Mouse (Mus musculus) frontal cortex, adult 2 months (tissue): Measurements from ENCODE around the gene Chd5. TPM values are rescaled to one million over a fixed set of nuclear protein-coding genes. Genes with fewer than 3 reads are reported as not detected.

Source experiments
- DNase-seq, 2 experiments: peaks; one replicate each; pipeline ENCODE4 v3.0.0; 2022; ENCODE audit warnings: low spot score in 1 of 2; ENCODE audit errors: extremely low spot score in 1 of 2
- polyA plus RNA-seq: library from polyadenylated mRNA; depleted of rRNA; stranded (reverse); fragments of >200 nt; gene quantifications from 2 replicates; pipeline ENCODE4 v1.2.3, GENCODE M21; 2012

Chd5 gene
- polyA plus RNA-seq, 1 experiment: 77.9 TPM

DNA sequence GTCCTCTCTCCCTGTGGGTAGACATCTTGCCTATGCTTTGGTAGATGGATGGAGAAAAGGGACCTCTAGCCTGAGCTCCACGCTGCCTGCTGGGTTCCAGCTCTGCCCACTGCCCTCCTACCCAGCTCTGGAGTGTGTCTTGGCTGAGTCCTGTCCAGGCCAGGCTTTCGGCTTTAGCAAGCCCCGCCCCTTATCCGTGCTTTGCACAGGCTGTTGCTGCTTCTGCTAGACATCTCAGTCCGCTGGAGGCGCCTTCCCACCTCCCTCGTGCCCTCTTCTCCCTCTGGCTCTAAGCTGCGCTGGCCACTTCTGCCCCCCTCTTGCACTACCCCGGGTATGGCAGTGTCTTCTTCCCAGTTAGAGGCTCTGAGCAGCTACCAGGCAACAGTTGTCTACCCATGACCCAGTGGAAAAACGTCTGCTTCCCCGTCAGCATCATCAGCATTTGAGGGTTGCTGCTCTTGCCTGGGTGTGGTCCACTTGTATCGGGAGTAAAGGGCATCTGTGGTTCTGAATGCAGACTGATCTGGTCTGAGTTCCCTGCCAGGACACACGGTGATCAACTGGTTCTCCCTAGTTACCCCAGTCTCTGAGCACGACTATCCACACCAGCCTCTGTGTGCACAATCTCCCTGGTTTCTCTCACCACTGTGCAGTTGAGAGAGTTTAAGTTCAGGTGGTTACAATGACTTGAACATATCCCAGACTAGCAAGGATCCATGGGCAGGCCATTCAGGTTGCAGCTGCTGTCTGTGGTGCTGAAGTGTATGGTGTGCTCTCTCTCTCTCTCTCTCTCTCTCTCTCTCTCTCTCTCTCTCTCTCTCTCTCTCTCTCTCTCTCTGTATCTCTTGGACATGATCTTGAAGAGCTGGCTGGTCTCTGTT, 13.2 kb downstream of the Chd5 start:
- DNase-seq: peak in 1 of 2 experiments; percentile 48

DNA sequence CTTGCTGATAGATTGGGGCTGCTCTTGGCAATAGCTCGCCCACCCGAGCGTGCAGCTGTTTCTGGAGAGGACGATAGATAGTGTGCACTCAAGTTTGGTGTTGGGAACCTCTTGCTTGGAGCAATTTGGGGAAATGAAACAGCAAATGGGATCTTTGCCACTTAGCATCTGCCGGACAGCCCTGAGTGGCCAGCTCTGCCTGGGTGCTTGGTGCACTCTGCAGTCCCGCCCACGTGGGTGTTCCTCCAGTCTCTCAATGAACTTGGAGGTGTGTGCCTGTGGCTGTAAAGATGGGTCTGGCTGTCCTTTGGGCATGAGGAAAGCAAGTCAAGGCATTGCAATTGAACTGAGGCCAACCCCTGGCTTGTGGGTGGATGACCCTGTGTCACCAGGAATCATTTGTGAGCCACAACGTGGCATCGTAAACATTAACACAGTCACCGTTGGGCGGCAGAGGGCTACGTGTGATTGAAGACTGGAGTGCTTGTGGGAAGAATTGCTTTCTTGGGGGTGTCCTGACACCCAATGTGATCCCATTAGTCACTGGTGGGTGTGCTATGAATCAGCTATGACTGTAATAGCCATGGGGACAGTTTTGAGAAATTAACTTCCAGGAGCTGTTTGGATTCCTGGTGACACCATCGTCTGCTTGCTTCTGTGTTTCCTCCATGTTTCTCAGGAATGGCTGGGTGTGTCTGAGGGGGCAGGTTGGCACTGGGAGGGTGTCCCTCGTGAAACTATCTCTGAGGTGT, 15.6 kb downstream of the Chd5 start:
- DNase-seq: no peak

DNA sequence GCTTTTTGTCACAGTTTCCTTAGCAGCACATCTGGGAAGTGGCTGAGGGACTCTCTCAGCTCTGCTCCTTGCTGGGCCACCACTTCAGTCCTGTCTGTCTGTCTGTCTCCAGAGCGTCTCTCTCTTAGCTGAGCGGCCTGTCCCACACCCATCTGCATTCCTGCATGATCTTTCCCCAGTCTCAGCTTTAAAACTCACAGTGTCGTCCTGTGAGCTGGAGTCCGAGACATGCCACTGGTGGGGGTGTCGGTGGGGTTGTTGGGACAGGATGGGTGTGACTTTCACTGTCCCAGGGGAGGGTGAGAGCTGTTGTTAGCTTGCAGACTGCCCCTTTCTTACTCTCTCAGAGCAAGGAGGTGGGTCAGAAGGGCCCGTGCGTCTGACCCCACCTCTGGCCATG, 17.2 kb downstream of the Chd5 start:
- no peak for DNase-seq

DNA sequence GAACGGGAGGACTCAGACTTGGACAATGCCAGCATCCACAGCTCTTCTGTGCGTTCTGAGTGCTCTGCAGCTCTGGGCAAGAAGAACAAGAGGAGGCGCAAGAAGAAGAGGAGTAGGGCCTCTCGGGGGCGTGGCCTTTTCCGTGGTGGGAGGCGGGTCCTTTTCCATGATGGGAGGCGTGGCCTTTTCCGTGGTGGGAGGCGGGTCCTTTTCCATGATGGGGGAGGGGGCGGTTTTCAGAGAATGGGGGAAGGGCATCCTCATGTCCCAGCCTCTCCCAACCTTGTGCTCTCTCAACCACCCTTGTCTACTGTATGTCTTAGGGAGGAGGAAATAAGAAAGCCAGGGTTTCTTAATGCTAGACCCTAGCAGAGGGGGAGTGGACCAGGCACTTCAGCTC, 21.2 kb downstream of the Chd5 start:
- DNase-seq: no peak

DNA sequence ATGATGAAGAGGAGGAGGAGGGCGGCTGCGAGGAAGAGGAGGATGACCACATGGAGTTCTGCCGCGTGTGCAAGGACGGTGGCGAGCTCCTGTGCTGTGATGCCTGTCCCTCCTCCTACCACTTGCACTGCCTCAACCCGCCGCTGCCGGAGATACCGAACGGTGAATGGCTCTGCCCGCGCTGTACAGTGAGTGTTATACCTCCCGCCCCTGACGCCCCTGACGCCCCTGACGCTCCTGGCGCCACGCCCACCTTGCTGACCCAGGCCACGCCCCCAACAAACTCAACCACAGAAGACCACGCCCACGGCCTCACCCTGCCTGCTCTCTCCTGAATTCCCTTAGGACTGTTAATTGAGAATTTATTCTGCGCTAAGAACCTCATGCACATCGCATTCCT, 22.4 kb downstream of the Chd5 start:
- no peak for DNase-seq

DNA sequence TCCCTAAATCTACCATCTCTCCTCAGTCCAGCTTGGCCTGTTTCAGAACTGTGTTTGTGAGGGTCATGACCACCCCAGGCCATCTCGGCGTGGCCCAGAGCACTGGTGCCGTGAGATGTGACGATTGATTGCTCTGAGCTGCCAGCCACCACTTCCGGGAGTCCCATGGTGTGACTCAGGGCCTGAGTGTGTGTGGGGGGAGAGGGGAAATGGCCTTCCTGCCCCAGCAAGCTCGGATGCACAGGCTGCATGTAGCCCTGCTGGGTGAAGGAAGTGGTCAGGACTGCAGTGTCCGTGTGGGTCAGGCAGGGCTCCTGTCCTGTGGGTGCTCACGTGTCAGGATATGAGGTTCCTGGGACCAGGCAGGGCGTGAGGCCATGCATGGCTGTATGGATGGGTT, 23.7 kb downstream of the Chd5 start:
- DNase-seq: no peak

DNA sequence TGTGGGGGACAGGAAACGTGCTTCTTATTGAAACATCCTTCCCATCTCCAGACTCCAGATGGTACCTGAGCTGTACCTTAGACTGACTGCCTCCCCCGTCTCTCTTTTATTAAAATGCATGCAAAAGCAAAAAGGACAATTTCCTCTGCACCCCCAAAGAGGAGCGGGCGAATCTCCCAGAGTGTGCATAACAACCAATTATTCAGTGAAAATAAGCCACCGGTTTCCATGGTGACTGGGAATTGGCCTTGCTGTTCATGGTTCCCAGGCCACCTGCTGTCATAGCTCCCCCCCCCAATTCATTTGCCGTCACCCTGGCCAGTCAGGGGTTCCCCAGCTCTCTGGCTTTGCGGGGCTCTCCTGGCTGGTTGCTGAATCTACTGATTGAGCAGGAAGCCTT, 26.8 kb downstream of the Chd5 start:
- no peak for DNase-seq

DNA sequence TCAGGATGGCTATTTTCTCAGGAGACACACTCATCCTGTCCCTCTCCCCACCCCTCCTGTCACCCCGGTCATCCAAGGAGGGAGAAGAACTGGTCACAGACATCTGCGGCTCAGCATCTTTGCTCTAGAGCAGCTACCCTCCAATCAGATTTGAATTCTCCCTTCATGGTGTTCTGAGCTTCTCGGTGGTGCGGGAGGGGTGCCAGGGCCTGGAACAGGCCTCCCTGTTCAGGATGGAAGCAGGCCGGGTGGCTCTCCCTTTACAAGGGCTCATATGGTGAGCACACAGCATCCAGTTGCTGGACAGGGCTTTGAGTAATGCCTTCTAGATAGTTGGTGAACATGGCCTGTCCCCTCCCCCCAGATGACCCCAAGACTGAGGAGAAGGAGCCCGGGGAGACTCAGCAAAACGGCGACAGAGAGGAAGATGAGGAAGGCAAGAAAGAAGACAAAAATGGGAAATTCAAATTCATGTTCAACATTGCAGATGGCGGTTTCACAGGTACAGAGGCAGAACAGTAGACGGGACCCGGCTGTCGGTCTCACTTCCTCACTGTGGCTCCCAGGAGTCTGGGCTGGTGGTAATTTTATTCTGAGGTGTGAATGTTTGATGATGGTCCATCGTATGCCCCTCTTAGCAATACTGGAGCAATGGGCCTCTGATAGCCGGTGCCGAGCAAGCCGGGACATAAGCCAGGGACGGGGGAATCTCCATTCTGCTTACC, 44.2 kb downstream of the Chd5 start:
- no peak for DNase-seq

DNA sequence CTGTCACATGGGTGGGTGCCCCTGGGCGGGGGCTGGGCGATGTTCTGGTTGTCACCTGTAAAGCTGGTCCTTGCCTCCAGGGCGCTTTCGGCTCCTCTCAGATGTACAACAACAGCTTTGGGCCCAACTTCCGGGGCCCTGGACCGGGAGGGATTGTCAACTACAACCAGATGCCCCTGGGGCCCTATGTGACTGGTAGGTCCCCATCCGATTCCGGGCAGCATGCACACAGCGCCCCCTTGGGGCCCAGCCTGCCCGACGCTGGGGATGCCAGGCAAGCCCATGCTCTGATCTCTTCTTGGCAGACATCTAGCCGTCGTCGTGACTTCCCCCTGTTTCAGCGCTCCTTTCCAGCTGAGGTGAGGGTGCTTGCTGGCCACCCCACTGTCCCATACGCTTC, 47.2 kb downstream of the Chd5 start:
- DNase-seq: peak in 1 of 2 experiments; percentile 49

DNA sequence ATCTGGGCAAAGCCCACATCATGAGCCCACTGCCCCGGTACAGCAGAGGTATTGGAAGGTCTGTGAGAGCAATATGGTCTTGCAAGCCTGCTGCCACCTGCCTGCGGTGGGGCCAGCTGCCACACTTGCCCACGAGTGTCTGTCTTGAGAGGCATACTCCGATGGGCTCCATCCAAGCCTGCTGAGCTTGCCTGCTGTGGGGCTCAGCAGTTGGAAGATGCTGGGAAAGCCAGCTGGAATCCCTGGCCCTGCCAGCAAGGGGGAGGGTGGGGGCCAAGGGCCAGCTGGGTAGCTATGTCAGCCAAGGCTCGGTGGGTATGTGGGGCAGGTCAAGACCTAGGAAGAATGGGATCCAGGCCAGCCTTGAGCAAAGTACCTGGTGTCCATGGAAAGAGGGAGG, 53.7 kb downstream of the Chd5 start:
- DNase-seq: peak in 1 of 2 experiments; percentile 65

DNA sequence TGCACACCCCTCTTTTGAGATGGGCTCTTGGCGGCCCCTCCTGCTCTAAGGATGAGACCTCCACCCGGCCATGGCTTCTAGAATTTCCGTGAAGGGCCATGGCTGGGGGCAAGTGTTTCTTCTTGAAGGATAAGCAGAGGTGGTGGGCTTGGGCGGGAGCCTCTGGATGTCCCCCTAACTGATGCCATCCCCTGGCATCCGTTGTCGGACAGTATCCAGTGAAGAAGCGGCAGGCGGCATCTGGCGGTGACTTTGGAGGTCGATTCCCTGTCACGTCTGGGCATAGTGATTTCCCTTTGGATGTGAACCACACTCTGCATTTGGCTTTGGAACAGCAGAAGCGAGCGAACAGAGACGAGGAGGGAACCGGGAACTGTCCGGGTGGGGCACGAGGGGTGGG, 54.2 kb downstream of the Chd5 start:
- DNase-seq: no peak

DNA sequence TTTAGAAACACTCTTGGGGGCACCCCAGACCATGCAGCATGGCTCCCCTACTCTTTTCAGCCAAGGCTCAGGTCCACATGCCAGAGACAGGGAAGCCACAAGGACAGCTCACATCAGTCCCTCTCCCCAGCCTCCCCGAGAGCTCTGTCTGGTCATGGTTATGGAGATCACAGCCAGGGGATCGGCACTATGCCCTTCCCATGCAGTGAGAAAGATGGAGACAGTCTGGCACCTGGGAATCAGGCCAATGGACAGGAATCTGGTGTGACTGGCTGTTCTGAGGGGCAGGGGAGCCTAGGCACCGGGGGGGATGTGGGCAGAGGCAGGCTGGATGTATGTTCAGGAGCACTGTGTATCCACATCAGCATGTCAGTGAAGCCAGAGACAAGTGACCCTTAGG, 60.5 kb downstream of the Chd5 start:
- no peak for DNase-seq

DNA sequence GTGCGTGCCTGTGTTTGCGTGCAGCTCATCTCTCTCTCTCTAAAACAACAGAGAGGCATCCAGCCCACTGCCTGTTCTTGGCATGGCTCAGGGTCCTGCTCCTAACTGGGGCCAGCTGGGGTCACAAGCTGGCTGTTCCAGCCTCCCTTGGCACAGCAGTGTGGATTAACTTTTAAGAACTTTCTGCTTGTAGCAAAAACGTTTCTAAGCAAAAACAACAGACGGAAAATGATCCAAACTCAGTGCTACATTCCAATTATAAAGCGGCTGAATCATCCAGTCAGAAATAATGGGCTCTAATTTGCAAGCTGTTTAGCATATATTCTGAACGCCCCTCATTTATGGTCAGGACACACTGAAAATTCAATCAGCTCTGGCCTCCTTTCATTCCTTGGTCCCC, 66.7 kb downstream of the Chd5 start:
- peak in 1 of 2 experiments; percentile 61 for DNase-seq

DNA sequence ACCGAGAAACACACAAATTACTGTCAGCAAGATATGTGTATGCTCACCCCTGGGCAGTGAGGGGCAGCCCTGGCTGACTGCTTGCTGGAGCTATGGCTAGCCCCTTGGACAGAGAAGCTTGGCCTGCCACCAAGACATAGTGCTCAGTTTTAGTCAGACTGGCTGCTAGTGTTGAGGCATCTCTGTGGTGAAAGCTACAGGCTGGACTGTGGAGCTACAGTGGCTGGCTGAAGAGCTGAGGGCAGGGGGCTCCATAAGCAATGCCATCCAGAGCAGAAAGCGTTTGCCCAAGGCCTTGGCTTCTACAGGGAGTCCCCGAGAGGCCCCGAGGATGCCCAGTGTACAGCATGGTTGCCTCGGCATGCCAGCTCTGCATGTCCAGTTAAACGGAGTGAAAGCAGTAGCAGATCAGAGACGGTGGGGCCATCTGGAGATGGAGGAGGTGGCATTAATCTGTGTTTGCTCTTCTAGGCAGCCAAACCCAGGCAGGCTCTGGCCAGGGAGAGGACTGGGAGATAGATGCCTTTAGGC, 67.3 kb downstream of the Chd5 start:
- DNase-seq: no peak

DNA sequence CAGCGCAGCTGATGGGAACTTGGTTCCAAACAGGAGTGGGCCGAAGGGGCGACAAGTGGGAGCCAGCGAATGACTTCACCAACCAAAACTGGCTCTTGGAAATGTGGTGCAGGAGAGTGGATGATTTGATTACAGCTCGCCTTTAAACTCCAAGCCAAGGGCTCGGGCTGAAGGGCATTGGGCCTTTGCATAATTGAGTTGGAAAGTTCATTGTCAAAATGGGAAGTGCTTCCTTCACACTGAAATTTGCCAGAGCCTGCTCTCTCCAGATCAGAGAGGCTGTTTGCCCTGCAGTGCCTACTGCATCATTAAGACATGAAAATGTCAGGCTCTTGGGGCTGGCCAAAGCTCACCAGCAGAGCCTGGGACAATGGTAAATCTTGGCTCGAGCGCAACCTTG, 68.1 kb downstream of the Chd5 start:
- DNase-seq: no peak

DNA sequence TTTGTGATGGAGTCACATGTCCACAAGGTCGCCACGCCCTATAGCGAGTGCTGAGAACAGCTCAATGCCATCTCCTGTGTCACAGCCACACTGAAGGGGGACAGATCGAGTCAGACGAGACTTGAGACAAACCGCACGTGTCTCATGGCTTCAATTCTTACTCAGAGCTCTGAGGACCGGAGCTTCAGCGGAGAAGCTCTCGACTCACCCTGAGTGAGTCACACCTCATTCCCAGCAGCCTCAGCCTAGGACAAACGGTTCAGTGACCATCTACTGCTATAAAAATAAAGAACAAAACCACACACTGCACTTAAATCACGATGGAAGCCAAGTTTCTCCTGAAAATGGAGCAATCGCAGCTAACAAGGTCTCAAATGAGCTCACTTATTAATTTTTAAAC, 72.5 kb downstream of the Chd5 start:
- no peak for DNase-seq

DNA sequence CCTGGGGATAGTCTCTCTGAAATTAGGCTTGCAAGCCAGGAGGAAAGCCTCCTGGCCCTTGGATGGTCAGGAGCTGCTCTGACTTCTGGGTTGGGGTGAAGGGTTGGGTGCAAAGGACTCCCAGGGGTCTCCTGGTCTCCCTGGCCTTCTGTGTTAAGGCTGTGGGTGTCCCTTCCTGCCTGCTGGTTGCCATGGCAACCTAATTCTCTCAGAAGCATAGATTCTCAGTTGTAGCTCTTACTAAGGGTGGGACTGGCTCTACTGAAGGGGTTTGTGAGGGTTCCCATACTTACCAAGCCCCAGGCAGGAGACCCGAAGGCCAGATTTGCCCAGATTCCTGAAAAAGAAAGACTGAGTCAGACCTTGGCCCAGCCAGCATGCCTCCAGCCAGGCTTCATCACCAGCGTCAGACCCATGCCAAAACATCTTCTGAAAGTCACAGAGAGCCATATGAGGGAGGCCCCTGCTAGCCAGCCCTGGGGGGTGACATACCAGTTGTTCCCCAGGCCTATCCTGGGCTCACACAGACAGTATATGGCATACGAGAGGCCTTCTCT, 74.2 kb downstream of the Chd5 start:
- DNase-seq: no peak

DNA sequence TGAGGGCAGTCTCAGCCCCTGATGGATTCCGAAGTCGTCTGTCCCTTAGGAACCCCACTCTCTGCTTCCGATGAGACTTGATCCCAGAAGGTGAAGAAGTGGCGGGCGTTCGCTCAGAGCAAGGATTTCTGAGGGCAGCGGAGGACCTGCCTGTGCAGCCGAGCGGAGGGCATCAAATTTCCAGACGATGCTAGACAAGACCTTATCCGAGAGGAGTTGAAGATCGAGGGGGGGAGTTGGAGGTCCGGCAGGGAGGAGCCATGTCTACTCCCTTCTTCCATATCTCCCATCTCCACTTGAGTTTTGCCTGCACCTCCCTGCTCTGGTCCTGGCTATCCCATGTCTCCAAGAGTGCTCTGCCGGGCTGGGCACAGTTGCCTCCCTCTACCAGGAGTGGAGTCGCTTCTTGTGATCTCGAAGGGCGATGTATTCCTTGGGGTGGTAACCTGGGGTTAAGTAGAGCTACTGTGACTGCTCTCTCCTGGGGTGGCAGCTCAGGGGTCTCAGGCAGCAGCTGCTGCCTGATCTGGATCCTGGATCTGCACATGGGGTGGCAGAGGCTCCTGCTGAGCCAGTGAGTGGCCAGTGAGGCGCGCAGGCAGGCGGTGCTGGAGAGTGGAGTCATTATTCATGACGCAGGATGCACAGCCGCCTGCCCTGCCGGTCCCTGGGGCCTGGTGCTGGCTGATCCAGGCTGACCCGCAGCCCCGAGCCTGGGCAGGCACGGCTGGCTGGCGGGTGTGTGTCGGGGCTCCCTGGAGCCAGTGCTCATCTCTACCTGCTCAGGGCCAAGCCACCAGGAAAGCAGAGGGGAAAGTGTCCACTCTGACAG, 80.0 kb downstream of the Chd5 start:
- DNase-seq: no peak

DNA sequence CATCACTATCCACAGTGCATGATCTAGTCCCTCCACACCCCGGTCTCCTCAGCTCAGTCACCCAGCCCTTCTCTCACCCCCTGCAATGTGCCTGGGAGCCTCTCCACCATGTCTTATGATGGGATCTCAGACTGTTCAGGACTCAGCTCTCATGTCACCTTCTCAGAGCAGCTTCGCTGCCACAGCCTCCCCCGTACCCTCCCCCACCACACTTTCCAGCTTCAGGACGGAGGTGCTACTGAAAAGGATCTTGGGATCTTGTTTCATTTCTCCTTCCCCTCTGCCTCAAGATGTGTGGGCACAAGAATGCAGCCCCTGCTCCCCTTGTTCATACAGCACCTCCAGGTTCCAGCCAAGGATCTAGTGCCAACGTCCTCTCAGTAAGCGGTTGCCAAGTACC, 85.1 kb downstream of the Chd5 start:
- peak in 1 of 2 experiments; percentile 52 for DNase-seq

DNA sequence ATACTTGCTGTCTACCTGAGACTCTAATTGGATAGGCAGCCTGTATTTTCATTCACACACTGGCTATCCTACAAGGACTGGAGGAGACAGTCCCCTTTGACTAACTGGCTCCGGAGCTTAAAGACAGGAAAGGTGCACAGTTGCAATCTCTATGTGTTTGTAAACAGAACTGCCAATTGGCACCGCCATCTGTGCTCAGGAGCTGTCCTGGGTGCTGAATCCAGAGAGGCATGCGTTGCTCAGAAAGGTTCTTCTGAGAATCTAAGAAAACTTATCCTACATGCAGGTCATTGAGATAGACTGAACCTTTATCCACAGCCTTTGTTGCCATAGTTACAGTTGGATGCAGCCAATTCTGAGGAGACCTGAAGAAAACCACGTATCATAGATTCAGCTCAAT, 85.9 kb downstream of the Chd5 start:
- DNase-seq: no peak
